Mouse (Mus musculus) CH12F3 (cell line): ENCODE results near the gene Stum.

Experiments
- in situ Hi-C: fragments of 300-500 bp; cut with MboI; formaldehyde crosslinking; loops from 2 replicates; pipeline ENCODE4 v1.14.3; 2020; ENCODE audit warnings: low sequenced_read_pairs

Stum gene

GRCm38 (mm10) chr1:180433098-180433538 lies 50.2 kb downstream of the Stum start:
- in situ Hi-C loops, result loop anchor here (10.0 kb wide), 2 partner anchors 112 to 332 kb away; no protein-coding TSS in a partner anchor

- in situ Hi-C loops, result loop anchor here (10.0 kb wide), 2 partner anchors 113 to 333 kb away; no protein-coding TSS in a partner anchor
Observed at GRCm38 (mm10) chr1:180431833-180432232, 51.5 kb downstream of the Stum start.

GRCm38 (mm10) chr1:180429819-180430218 lies 53.5 kb downstream of the Stum start:
- in situ Hi-C loops, result loop anchor here (10.0 kb wide), 2 partner anchors 115 to 335 kb away; no protein-coding TSS in a partner anchor

DNA sequence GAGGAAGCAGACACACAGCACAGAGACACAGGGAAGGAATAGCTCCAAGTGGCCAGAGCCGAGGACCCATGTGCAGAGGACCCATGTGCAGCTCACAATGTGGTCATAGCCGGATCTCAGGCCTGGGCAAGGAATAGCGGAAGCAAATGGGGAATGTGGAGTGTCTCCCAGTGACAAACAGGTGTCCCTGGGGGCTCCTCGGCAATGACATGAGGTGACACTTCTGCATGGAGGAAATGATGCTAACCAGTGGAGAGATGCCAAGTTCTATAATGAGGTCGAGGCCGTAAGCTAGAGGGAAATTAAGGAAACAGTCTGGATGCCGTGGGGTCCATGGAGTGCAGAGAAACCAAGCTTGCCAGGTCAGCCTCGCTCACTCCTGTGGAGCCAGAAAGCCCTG lies 54.4 kb downstream of the Stum start:
- in situ Hi-C loops, result no loop called here

DNA sequence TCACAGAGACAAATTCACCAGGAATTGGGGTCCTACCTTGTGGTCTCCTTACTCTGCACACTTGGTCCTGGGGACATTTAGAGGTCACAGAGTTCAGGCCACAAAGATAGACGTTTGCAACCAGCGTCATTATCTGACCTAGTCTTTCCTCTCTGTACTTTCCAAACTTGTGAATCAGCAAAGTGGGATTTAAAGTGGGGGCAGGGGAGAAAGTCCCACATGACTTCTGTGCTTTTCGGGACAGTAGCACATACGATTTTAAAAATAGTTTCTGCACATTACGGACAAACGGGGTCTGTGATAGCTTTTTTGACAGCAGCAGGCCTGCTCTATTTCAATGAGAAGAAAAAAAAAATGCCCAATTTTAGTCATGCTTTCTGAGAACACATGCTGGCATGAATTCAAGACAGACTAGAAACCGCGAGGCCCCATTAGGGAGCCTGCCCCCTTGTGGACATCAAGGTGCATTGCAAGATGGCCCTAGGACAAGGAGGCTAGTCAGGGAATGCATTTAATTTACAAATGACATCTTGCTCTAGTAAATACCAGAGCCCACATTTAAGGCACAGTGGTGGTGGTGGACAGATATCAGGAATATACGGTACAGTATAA lies 55.1 kb downstream of the Stum start:
- in situ Hi-C loops, result no loop called here

DNA sequence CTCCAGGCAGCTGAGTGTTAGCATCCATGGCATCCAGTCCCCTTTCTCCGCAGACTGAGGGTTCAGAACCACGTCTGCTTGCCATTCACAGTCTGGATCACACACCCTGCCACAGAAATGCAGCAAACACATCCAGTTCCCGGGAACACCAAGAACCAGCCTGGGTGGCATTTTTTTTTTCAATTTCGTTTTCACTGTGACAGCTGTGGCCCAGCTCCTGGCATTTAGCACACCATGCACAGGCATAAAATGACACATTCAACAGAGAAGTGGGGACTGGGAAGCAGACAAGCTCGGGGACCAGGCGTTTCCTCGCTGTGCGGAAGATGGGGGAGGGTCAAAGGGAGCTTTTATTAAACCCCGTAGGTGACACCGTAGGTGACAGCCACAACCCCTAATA lies 55.6 kb downstream of the Stum start:
- in situ Hi-C loops, result no loop called here

GRCm38 (mm10) chr1:180426405-180426804 lies 56.9 kb downstream of the Stum start:
- in situ Hi-C loops, result no loop called here

DNA sequence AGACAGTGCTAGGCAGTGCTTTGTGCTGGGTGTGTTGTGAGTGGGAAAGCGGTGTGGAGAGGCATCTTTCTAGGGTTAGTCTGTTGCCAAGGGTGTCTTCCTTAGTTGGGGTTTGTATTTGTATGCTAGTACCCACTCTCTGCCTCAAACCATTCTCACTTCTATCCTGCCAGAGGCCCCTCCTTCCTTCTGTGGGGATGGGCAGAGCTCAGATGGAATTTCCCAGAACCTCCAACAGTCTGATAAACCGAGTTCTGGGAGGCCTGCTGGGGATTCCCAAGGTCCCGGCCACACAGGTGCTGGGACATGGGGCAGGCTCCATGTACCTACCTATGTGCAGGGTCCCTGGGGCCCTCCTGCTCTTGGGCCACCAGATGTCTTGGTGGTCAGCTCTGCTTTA lies 59.4 kb downstream of the Stum start:
- in situ Hi-C loops, result no loop called here

GRCm38 (mm10) chr1:180423008-180423639 lies 60.2 kb downstream of the Stum start:
- in situ Hi-C loops, result no loop called here

- in situ Hi-C loops, result no loop called here
Observed at GRCm38 (mm10) chr1:180422076-180422828, 61.1 kb downstream of the Stum start.

DNA sequence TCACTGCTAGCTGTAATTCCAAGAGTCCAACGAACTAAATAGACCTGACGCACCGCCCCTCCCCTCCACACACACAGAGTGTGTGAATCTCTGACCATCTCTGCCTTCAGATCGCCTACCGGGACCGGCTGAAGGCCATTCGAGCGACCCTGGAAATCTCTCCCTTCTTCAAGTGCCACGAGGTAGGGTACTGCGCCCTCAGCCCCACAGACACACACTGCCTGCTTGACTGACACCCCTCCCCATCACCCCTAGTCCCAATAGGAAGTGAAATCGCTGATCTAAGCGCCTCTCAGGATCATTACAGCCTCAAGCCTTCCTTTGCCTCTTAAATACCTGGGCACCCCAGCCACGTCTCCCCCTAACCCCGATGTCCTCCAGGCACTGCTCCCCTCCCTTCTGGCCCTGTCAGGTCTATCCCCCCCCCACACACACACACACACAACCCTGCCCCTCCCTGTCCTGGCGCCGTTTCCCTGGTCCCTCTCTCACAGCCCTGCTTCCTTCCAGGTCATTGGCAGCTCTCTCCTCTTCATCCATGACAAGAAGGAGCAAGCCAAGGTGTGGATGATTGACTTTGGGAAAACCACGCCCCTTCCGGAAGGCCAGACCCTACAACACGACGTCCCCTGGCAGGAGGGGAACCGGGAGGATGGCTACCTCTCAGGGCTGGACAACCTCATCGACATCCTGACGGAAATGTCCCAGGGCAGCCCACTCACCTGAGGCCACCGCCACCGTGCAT lies 62.0 kb downstream of the Stum start:
- in situ Hi-C loops, result no loop called here

GRCm38 (mm10) chr1:180420496-180421164 lies 62.7 kb downstream of the Stum start:
- in situ Hi-C loops, result no loop called here

DNA sequence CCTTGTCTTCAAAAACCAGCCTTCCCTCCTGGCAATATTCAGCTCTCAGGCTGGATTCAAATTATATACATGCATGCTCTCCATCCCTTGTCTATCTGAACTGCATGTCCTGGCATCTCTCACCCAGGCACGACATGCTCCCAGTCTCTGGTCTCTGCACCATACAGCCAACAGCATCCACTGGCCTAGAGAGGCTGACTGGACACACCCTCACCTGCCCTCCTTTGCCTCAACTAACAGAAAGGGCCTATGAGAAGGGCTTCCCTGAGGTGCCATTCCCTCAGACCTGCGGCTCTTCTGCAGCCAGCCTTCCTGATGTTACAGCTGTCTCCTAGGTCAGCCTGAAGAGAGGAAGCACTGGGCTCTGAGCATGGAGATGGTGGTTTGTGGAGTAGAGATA lies 64.2 kb downstream of the Stum start:
- in situ Hi-C loops, result no loop called here

- in situ Hi-C loops, result no loop called here
Observed at GRCm38 (mm10) chr1:180417118-180417517, 66.2 kb downstream of the Stum start.

GRCm38 (mm10) chr1:180415836-180416235 lies 67.5 kb downstream of the Stum start:
- in situ Hi-C loops, result no loop called here

DNA sequence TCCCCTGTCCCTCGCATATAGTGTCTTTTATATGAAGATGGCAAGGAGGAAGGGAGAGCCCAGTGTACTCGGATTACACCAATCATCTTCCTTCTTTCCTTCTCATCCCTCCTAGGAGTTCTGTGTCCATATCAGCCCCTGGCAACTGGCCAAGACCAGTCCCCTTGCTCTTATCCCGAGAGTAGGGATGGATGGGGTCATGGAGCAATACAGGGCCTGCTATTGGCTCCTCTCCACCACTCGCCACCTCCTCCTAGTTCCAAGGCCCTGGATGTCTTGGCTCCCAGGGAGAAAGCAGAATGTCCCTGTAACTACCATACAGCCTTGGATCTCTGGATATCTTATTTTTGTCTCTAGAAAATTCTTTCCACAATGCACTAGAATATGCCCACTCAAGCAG lies 68.2 kb downstream of the Stum start:
- in situ Hi-C loops, result no loop called here

- in situ Hi-C loops, result no loop called here
Observed at GRCm38 (mm10) chr1:180410306-180410705, 73.0 kb downstream of the Stum start.

- in situ Hi-C loops, result loop anchor here (5.0 kb wide), 1 partner anchor 147 kb away; the partner anchor contains the start of gene Psen2
Observed at GRCm38 (mm10) chr1:180409771-180410170, 73.5 kb downstream of the Stum start.

GRCm38 (mm10) chr1:180408832-180409231 lies 74.5 kb downstream of the Stum start:
- in situ Hi-C loops, result loop anchor here (5.0 kb wide), 1 partner anchor 147 kb away; the partner anchor contains the start of gene Psen2
